Mouse (Mus musculus): Measurements from ENCODE around the gene Sbf2. TPM values are rescaled to one million over a fixed set of nuclear protein-coding genes. Genes with fewer than 3 reads are reported as not detected.

Sbf2 gene
- total RNA-seq, 2 experiments from 2014 or later, result 47.4 to 54.3 TPM

DNA sequence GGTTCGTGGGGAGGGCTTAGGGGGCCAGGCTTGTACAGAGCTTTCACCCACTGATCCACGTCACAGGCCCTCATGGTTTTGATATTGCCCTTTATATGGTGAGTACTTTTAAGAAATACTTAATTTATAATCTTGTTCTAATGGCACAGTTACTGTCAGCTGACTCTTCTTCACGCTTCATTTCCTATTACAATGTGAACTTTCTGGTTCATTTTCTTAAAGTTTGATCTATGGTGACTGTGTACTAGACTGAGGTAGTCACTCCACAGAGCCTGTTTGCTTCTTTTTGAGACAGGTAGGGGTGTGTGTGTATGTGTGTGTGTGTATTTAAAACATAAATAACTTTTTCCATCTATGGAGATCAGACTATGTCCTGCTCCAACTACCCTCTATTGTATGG lies 21.2 kb upstream of the Sbf2 start:
- no peak for DNase-seq
- intact Hi-C loops (cut with DNase I), result no loop called here

DNA sequence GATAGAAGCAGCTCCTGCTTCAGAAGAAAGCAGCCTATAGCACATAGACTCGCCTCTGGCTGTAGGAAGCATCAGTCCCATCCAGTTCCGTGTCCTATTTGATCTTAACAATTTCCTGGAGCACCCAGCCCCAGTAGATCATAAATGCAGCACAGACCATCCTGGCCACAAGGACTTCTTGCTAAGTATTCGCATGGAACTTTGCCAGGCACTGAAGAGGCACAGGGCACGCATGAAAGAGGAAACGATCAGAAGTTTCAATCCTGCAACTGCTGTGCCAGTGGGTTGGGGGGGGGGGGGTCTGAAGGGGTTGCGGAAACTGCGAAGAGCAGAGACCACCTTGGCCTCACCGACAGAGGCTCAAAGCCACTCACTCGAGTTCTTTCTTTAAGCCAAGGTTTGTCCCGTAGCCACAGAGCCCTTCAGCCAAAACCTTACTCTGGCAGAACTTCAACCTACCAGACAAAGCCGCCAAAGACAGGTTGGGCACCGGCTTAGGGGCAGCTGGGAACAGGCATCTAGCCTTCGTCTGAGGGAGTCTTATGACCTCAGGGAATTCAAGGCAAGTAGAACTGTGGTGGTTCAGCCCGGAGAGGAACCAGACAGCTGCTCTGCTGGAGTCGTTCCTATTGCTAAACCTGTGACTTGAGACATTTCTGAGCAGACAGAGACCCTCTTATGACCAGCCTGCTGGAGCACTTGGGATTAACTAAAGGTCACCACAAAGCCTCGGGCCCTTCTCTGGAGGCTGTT lies 16.6 kb upstream of the Sbf2 start:
- peak in 1 of 2 experiments; percentile 34 for DNase-seq
- intact Hi-C loops (cut with DNase I), result loop anchor here (2.0 to 5.0 kb wide), 2 partner anchors 13 to 464 kb away; no protein-coding TSS in a partner anchor

DNA sequence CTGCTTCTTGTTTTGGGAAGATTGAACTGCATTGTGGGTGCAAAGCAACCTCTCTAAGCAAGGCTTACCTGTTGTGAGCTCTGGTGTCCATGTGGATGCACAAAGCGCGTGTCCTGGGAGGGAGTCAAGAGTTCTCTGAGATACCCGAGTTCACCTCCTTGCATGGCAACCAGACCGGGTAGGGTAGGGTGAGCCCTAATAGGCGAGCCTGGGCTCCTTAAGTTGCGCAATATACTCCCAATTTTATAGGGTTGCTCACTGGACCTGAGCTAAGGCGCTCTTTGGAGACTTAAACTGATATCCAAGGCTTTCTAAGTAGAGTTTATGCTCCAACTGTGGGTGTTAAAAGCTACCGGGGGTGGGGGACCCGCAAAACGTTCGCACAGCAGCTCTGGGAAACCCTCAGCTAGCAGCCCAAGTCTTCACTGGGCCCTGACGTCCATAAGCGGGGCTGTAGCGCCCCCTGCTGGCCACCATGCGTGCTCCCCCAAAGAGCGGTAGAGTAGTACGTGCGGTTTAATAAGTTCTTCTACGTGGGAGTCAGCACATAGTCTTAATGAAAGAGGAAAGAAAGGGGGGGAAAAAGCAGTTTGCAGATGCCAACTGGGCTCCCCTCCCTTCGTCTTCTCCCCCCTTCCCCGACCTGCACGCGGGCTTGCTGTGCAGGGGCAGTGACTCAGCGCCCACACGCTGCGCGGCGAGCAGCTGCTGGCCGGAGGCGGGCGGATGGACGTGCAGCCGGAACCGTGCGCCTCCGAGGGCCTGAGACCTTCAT lies 15.4 kb upstream of the Sbf2 start:
- intact Hi-C loops (cut with DNase I), result loop anchor here (1.0 to 5.0 kb wide), 7 partner anchors 15 to 463 kb away; partner anchors contain the start of gene Sbf2
- peak; percentile 91 to 92 for DNase-seq

DNA sequence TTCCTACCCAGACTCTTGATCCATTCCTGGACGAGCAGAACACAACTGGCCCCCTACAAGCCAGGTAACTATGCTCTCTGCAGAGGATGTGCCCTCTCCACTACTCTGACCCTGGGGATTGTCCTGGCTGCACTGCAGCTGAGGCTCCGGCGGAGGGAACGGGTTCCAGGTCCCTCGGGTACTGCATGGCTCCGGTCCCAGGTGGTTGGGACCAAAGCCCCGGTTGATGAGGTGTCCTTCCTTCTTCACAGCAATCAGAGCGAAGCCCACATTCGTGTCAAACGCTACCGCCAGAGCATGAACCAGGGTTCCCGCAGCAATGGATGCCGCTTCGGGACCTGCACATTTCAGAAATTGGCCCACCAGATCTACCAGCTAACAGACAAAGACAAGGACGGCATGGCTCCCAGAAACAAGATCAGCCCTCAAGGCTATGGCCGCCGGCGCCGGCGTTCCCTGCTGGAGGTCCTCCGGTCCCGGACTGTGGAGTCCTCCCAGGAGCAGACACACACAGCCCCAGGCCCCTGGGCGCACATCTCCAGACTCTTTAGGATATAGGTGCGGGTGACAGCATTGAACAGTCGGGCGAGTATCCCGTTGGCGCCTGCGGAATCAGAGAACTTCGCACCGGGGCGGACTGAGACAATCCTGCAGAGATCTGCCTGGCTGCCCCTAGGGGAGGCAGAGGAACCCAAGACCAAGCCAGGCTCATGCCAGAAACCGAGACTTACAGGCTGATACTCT lies 14.1 kb upstream of the Sbf2 start:
- DNase-seq, result peak; percentile 57 to 60
- intact Hi-C loops (cut with DNase I), result loop anchor here (2.0 to 5.0 kb wide), 3 partner anchors 14 to 196 kb away; partner anchors contain the start of gene Sbf2

DNA sequence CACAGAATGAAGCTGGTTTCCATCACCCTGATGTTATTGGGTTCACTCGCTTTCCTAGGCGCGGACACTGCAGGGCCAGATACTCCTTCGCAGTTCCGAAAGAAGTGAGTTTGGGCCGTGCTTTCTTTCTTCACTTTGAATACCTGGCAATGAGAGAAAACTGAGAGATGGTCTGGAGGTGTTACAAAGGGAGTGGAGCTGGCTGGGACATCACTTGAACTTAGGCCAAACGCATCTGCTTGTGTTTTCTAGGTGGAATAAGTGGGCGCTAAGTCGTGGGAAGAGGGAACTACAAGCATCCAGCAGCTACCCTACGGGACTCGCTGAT lies 13.5 kb upstream of the Sbf2 start:
- DNase-seq, result no peak

DNA sequence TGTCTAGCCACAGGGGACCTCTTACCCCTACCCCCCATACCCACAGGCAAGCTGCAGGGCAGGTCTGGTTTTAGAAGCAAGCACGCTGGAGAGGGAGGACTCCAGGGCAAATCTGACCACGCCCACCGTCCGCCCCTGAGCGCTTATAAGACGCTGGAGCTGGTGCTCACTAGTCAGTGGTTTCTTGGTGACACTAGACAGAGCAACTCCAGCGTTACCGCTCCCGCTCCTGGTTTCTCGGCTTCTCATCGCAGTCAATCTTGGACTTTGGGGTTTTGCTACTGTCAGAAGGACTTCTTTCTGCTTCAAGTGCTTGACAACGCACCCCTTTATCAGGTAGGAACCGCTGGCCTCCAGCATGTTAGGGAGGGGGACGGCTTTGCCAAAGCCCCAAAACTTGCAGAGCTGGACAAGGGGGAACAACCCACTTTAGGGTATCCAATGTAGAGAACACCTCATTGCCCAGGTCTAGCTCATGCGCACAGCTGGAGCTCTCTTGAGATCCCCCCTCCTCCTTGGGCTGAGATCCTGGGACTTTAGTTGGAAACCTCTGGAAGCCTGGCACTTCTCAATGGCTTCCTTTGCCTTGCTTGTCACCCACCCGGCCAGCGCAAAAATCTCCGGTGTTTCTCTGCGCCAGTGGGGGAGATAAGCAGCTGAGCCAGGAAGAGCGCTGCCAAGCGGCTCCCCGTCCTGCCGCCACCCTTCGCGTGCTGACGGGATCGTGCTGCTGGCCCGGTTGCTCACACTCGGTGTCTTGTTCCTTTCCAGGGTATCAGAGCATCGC lies 13.0 kb upstream of the Sbf2 start, which contains the start of gene Adm:
Gene Adm, plus strand, starts transcription at position 176 of the 787 bp plus-strand sequence.
- intact Hi-C loops (cut with DNase I), result loop anchor here (2.0 to 5.0 kb wide), 3 partner anchors 13 to 195 kb away; partner anchors contain the start of gene Sbf2

More for the DNA sequence above, 13.5 kb upstream of the Sbf2 start:
- intact Hi-C loops (cut with DNase I), result loop anchor here (2.0 to 5.0 kb wide), 3 partner anchors 13 to 195 kb away; partner anchors contain the start of gene Sbf2

DNA sequence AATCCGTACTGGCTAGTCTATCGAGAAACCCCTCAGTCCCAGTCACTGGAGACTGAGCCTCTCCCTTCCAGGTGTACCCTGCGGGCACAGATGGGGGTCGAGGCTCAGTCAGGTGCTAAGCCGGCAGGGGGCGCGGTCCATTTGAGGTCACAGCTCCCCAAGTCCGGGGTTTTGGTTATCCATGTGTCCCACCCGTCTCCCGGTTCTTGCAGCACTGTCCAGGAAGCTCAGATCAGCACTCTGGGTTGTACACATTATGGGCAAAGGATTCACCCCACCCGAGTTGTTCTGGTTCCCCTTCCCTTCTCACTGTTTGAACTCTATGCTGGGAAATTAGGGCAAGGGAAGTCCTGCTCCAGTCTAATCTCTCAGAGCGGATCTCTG lies 12.4 kb upstream of the Sbf2 start:
- intact Hi-C loops (cut with DNase I), result loop anchor here (5.0 kb wide), 1 partner anchor 45 kb away; no protein-coding TSS in a partner anchor
- peak in 1 of 2 experiments; percentile 45 for DNase-seq

More for the DNA sequence above, 13.0 kb upstream of the Sbf2 start, which contains the start of gene Adm:
- DNase-seq, result peak; percentile 87 to 88

DNA sequence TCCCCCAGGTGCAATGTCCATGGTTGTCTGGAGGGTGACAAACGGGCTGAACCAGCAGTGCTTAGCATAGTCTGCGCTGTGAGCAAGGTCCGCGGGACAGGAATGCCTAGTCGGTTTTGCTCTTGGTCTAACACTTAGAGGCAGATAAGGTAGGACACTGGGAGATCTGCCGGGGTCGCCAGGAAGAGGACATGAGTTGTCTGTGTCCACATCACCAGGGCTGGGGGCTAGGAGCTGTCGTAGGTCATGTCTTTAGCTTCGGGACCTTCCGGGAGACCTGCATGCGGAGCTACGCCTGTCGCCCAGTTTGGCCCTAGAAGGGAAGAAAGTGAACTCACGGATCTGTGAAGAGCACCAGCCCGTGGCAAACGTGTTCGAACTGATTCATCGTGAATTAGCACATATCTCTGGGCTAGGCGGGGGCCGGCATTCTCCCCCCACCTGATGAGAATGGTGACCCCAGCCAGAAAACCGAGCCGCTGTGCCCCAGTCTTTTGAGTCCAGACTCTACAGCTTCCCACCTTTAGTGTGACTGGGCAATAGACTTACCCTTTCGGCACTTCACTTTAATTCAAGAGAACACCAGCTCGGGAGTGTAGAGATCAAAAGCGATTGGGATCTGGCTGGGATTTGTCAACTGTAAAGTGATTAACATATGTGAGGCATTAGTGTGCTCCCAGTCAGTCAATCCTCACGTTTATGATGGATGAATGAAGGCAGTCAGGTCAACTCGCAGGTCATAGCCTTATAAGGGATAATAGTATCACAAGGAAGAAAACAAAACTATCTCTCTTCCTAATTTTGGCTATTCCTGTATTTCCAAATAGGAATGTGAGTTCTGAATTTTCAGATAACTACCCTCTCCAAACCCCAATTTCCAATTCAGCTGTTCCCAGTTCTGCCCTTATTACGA lies 11.7 kb upstream of the Sbf2 start:
- intact Hi-C loops (cut with DNase I), result loop anchor here (5.0 kb wide), 1 partner anchor 44 kb away; no protein-coding TSS in a partner anchor
- no peak for DNase-seq

DNA sequence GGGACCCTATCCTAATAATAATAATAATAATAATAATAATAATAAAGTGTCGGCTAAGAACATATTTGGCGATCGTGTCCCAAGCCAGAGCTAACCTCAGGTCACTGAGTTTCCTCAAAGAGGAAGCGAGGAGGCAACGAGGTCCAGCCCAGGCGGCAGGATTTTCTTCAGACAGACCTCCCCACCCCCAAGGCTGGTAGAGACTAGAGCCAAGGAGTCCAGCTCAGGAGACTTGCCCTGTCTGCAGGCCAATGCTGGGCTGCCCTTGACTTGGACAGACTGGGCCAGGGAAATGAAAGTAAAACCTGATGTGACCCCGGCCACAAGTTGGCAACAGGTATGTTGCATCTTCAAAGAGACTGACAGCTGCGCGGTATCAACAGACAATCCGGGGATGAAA lies 10.8 kb upstream of the Sbf2 start:
- intact Hi-C loops (cut with DNase I), result loop anchor here (5.0 kb wide), 1 partner anchor 43 kb away; no protein-coding TSS in a partner anchor
- DNase-seq, result no peak

DNA sequence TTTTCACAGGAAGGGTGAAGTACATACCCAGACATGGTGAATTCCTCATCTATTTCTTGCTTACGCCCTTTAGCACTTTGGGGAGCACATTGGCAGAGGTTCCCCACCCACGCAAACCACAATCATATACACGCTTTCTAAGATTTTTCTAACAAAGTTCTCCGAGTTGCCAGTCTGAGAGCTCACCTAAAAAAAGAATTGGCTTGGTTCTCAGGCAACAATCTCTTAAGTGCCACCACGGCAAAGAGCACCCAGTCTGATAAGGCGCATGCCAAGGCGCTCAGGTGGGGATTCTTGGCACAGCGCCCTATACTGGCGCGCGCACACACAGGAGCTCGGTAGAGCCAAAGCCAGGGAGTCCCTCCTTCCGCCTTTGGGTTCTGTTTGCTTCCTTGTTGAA lies 10.2 kb upstream of the Sbf2 start:
- DNase-seq, result peak; percentile 28 to 40
- intact Hi-C loops (cut with DNase I), result loop anchor here (5.0 kb wide), 1 partner anchor 43 kb away; no protein-coding TSS in a partner anchor

DNA sequence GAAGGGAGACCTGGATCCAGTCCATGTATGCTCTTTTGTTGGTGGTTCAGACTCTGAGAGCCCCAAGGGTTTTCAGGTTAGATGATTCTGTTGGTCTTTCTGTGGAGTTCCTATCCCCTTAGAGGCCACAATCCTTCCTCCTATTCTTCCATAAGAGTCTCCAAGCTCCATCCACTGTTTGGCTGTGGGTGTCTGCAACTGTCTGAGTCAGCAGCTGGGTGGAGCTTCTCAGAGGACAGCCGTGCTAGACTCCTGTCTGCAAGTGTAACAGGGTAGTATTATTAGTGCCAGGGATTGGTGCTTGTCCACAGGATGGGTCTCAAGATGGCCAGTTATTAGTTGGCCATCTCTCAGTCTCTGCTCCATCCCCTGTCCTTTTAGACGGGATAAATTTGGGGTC lies 9.3 kb upstream of the Sbf2 start:
- no peak for DNase-seq
- intact Hi-C loops (cut with DNase I), result no loop called here

DNA sequence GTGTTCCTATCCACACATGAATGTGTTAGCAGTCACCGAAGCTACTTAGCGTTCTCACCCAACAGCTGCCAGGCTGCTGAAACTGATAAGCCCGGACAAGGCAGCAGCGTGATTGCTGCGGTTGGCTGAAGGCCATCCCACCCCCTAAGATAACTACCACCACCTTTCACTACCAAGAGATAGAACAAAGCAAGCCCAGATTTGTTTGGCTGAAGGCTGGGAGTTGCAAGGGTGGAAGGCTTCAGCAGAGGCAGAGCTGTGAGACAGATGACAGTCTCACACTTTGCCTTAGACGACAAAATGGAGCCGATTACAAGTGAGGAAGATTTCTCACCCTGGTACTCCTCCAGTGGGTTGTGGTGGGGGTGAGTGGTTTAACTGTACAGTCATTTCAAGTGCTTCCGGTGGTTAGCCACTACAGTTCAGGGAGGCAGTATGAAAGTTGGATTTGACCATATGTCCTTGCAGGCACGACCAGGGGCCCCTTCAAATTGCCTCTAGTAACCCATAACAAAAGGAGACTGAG lies 4.4 kb upstream of the Sbf2 start:
- peak; percentile 34 to 43 for DNase-seq
- intact Hi-C loops (cut with DNase I), result no loop called here

DNA sequence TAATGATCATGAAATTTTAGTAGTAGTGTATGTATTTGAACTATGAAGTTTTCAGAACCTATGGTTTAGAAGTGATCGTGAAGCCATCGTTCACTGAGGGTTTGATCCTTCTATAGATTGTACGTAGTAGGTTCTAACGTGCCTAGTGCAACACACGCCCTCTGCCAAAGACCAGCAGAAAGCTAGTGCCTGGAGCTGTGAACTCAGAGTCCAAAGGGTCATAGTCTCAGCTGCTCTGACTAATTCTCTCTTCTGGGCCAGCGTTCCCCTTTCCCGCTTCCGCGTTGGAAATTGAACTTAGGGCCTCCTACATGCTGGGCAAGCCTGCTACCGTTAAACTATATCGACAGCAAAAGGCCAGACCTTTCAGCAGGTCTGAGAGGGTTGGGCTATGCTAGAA lies 1.1 kb upstream of the Sbf2 start:
- intact Hi-C loops (cut with DNase I), result loop anchor here (2.0 kb wide), 1 partner anchor 13 kb away; no protein-coding TSS in a partner anchor
- DNase-seq, result no peak

DNA sequence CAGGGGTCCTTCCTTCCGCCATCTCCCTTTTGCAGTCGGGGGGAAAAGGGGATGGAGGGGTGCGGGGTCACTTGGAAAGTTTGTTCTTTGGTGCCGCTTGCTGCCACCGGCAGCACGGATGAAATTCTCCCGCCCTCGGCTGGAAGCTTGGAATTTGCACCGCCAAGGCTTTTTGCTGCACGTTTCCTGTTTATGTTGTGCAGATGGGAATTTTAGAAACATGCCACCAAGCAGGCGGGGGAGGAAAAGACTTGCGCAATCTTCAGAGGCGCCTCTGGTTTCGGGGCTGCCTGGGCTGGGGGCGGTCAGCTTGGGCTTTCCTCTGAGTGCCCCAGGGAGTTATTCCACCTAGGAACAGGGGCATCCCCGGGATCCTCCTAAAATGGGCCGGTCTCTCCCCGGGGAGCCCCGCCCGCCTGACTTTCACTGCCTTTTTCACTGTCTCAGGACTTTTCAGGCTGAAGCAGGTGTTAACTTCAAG lies 469 bp upstream of the Sbf2 start:
- intact Hi-C loops (cut with DNase I), result loop anchor here (2.0 kb wide), 1 partner anchor 14 kb away; no protein-coding TSS in a partner anchor

DNA sequence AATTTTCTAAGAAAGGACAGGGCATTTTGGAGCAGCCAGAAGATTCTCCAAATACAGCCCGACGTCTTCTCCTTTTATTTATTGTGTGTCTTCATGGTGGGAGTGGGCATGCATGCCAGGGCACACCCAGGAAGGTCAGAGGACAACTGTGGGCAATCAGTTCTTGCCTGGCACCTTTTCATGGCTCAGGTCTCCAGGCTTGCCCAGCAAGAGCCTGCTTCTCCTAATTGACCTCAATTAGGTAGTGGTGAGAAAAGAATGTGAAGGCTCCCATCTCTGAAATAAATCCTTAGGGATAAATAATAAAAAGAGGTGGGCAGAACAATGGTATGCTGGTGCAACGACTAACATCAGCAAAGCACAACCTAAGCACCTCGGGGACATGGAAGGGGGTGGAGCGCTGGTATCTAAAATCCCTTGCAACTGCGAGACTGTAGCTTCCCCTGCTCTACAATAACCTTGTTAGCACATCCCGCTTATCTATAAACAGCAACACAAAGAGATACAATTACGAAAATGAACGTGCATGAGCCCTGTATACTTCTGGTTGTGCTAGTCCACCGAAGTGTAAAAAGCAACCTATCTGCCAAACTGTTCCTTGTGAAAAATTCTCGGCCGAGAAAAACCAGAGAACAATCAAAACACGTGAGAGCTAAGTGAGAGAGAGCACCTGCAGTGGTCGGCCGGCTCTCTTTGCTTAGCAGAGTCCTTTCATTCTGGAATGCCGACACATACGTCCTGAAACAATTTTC lies 1.2 kb downstream of the Sbf2 start:
- peak in 1 of 2 experiments; percentile 27 for DNase-seq

More for the DNA sequence above, 469 bp upstream of the Sbf2 start:
- peak; percentile 66 for DNase-seq

DNA sequence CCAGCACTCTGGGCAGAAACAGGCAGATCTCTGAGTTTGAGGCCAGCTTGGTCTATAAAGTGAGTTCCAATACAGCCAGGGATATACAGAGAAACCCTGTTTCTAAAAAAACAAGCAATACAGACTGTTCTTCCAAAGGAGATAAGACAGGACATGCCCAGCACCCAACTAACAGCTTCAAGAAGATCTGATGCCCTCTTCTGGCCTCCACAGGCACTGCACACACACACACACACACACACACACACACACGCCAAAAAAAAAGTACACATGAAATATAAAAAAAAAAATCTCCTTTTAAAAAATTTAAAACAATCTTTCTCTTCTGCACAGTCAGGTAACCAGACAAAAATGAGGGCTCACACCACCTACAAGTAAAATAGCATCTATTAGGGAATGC lies 7.8 kb downstream of the Sbf2 start:
- intact Hi-C loops (cut with DNase I), result no loop called here
- DNase-seq, result no peak

More for the DNA sequence above, 1.2 kb downstream of the Sbf2 start:
- intact Hi-C loops (cut with DNase I), result loop anchor here (2.0 kb wide), 1 partner anchor 15 kb away; no protein-coding TSS in a partner anchor

DNA sequence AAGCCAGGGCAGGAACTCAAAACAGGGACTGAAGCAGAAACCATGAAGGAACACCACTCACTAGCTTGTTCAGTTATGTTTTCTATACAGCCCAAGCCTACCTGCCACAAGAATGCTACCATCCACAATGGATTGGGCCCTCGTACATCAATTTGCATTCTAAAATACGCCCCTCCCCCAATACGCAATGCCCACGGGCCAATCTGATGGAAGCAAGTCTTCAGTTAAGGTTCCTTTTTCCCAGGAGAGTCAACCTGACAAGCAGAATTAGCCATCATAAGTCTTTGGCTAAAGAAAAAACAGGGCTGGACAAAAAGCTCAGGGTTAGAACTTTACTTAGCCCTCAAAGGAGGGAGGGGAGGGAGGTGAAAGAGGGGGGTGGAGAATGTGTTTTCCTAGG lies 9.2 kb downstream of the Sbf2 start:
- intact Hi-C loops (cut with DNase I), result no loop called here
- no peak for DNase-seq
